In genomic region chr19:48545421-48546132, GRCm38 (mm10) we compare ENCODE assay signal across 21 mouse cellular contexts.
DNase-seq lines count a peak whose midpoint lies in the region; ATAC-seq and TF ChIP-seq lines count a peak whose summit lies in the region.
"Had no signal": no experiment of that assay in that cellular context is flagged by ENCODE, and none has a peak within 500 bp of the region (broad histone marks: within the 10 kb centered on the region; RNA-seq: fewer than 3 reads in every experiment).

No protein-coding gene starts in this region.

- H3K4me2 ChIP-seq in forebrain, embryonic 14.5 days (ENCODE audit: low read length): no peak overlapping the region
- H3K4me2 ChIP-seq in forebrain, postnatal 0 days (ENCODE audit: low read depth): no peak overlapping the region
- H3K4me2 ChIP-seq: embryonic facial prominence, embryonic 12.5 days; embryonic facial prominence, embryonic 15.5 days; heart, embryonic 13.5 days; hindbrain, embryonic 12.5 days; hindbrain, embryonic 15.5 days had no signal

- 39% methylated on average over 7 of the region's 7 CpGs for WGBS in forebrain, embryonic 14.5 days
- 36% methylated on average over 7 of the region's 7 CpGs for WGBS in forebrain, postnatal 0 days

- TF ChIP-seq CTCF in forebrain, postnatal 0 days (IDR thresholded peaks at IDR 0.05; ENCODE audit: low read depth): no peak

- no peak overlapping the region for H3K4me3 ChIP-seq in forebrain, embryonic 14.5 days (ENCODE audit: low read depth, low read length)
- no peak overlapping the region for H3K4me3 ChIP-seq in forebrain, postnatal 0 days (ENCODE audit: low read depth, low read length)
- H3K4me3 ChIP-seq: embryonic facial prominence, embryonic 12.5 days; embryonic facial prominence, embryonic 15.5 days; heart, adult 2 months; heart, embryonic 10.5 days; heart, embryonic 13.5 days; hindbrain, embryonic 12.5 days; hindbrain, embryonic 15.5 days had no signal

- H3K9ac ChIP-seq in forebrain, embryonic 14.5 days (ENCODE audit: low read length): no peak overlapping the region
- no peak overlapping the region for H3K9ac ChIP-seq in forebrain, postnatal 0 days
- H3K9ac ChIP-seq: embryonic facial prominence, embryonic 12.5 days; embryonic facial prominence, embryonic 15.5 days; heart, embryonic 13.5 days; hindbrain, embryonic 12.5 days; hindbrain, embryonic 15.5 days had no signal

- DNase-seq in retina, postnatal 1 day: peak; percentile 19
- no peak for DNase-seq in retina, embryonic 14.5 days (ENCODE audit: low spot score)
- peak; percentile 87 for DNase-seq in forebrain, embryonic 14.5 days (ENCODE audit: low spot score)
- peak; percentile 51 for DNase-seq in forebrain, postnatal 0 days
- DNase-seq in thymus, postnatal 0 days (ENCODE audit: low spot score): no peak
- DNase-seq in right cerebral cortex, postnatal 4 days: no peak
- DNase-seq: adrenal gland, adult 2 months; adrenal gland, postnatal 14 days; cerebellum, adult 18-20 months; cerebellum, adult 9-10 months; gastrocnemius, postnatal 10 days; gastrocnemius, postnatal 36 days; heart, adult 2 months had no signal

- H3K9me3 ChIP-seq in forebrain, embryonic 14.5 days (replicated peaks; ENCODE audit: control insufficient read depth, low read length): no peaks in the 10 kb centered on the region
- H3K9me3 ChIP-seq in forebrain, postnatal 0 days (ENCODE audit: low read length): no peaks in the 10 kb centered on the region
- H3K9me3 ChIP-seq: embryonic facial prominence, embryonic 12.5 days; embryonic facial prominence, embryonic 15.5 days; heart, embryonic 10.5 days; heart, embryonic 13.5 days; hindbrain, embryonic 15.5 days had no signal

- no peak overlapping the region for H3K27ac ChIP-seq in forebrain, embryonic 14.5 days (ENCODE audit: low read depth, low read length)
- H3K27ac ChIP-seq in forebrain, postnatal 0 days (ENCODE audit: low read depth, low read length): no peak overlapping the region
- H3K27ac ChIP-seq: embryonic facial prominence, embryonic 12.5 days; embryonic facial prominence, embryonic 15.5 days; heart, adult 2 months; heart, embryonic 10.5 days; heart, embryonic 13.5 days; hindbrain, embryonic 12.5 days; hindbrain, embryonic 15.5 days had no signal

- peak; percentile 90 for ATAC-seq in forebrain, embryonic 14.5 days
- ATAC-seq in forebrain, postnatal 0 days: peak; percentile 73; the same call in 1 of the 2 replicates
- ATAC-seq: CD4-positive, CD25-positive, alpha-beta regulatory T cell, adult 4 months; intestine, postnatal 0 days had no signal

- peaks cover 3% of the 10 kb centered on the region; the same call in 1 of the 2 replicates for H3K4me1 ChIP-seq in forebrain, embryonic 14.5 days (ENCODE audit: control insufficient read depth, insufficient read depth, low read length)
- H3K4me1 ChIP-seq in forebrain, postnatal 0 days (ENCODE audit: insufficient read depth): no peaks in the 10 kb centered on the region
- H3K4me1 ChIP-seq: embryonic facial prominence, embryonic 12.5 days; embryonic facial prominence, embryonic 15.5 days; heart, embryonic 10.5 days; heart, embryonic 13.5 days; hindbrain, embryonic 12.5 days had no signal

- no peaks in the 10 kb centered on the region for H3K27me3 ChIP-seq in forebrain, embryonic 14.5 days (replicated peaks; ENCODE audit: control insufficient read depth, insufficient read depth, low read length)
- H3K27me3 ChIP-seq in forebrain, postnatal 0 days (ENCODE audit: insufficient read depth, low read length): no peaks in the 10 kb centered on the region
- H3K27me3 ChIP-seq: embryonic facial prominence, embryonic 12.5 days; embryonic facial prominence, embryonic 15.5 days; heart, embryonic 13.5 days; hindbrain, embryonic 12.5 days; hindbrain, embryonic 15.5 days had no signal

- H3K36me3 ChIP-seq in forebrain, embryonic 14.5 days (ENCODE audit: control insufficient read depth, insufficient read depth, low read length): no peaks in the 10 kb centered on the region
- H3K36me3 ChIP-seq in forebrain, postnatal 0 days (ENCODE audit: insufficient read depth): no peaks in the 10 kb centered on the region
- H3K36me3 ChIP-seq: embryonic facial prominence, embryonic 12.5 days; embryonic facial prominence, embryonic 15.5 days; heart, embryonic 10.5 days; heart, embryonic 13.5 days; hindbrain, embryonic 12.5 days; hindbrain, embryonic 15.5 days had no signal

Comparison
In these comparisons a context has a peak if more than half of its experiments do, and no peak if none do; other contexts are left out.
1. DNase-seq: peak in retina, postnatal 1 day (single experiment), forebrain, embryonic 14.5 days (single experiment) and forebrain, postnatal 0 days (single experiment); none in retina, embryonic 14.5 days (single experiment), thymus, postnatal 0 days (single experiment) and right cerebral cortex, postnatal 4 days (single experiment).